Mouse (Mus musculus): ENCODE measurements around the gene Hltf. TPM values are rescaled to one million over a fixed set of nuclear protein-coding genes. Genes with fewer than 3 reads are reported as not detected.
"Not testable (repeated sequence)": the region's sequence is repeated elsewhere in the genome, so short reads cannot be mapped to it uniquely, and the experiment has no call there.

Gene Hltf
- polyA plus RNA-seq (2015; fragmentation: Nextera tagmentation; extraction: Ambion mirVana), result 14.0 and 14.4 TPM in 2 replicates

DNA sequence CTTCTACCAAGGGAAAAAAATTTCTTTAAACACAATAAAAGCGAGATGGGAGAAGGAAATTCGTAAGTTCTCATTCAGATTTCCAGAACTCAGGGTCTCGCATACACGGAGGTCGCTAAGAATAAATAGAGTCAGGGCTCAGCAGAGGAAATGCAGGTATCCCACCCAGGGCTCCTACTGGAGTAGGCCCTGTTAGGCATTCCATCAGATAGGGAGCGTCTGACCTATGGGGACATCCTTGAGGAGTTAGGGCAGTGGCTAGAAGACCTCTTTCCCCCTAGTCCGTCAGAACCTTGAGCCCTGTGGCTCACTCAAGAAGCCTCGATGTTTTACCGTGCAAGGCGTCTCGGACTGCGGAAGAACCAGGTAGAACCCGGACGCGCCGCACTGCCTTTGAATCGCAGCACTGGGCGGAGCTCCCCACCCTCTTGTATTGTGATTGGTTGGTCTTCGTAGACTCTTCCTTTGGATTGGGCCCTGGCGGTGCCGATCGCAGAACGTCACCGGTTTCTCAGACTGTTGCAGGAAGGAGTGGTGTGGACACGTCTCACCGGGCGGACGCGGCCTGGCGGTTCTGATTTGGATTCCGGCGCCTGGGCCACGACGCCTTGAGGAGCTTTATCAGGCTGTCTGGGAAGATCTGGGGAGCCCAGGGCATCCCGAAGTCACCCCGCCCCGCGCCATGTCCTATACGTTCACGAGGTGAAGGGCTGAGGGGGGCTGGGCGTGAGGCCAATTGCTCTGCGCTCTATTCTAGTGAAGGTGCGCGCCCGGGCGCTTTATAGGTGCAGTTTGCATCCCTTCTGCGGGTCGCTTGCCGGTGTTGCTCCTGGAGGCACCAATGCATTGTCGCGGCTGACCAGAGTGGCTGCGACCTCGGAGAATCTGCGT lies at the start of gene Hltf:
Gene Hltf (plus strand): TSS at position 506 of the 891 bp plus-strand sequence.
- peak; percentile 100 for ATAC-seq (replicated peaks; ENCODE audit: insufficient number of reproducible peaks, insufficient read depth, low FRiP score, low read depth)
- H3K27me3 ChIP-seq, result no peaks in the 10 kb centered on the region
- WGBS, result under 1% methylated on average over 54 of the region's 54 CpGs

DNA sequence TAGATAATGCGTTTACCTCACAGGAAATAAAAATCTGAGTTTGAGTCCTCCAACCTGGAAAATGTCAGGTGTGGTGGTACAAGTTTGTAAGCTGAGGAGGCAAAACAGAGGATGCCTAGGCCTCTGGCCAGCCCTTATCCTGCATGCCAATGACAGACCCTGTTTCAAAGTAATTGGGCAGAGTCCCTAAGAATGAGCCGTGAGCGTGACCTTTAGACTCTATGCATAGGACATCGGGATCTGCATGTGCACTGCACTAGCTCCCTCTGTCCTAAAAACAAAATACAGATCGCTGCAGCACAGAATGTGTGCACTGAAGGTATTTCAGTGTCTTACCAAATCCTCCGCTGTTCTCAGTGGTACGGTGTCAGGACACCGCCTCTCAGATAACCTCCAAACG lies 47.1 kb upstream of the Hltf start:
- Histone ChIP-seq H3K36me3 (peaks cover 14% of the 10 kb centered on the region), H3K4me1 (replicated peaks) (no peaks in the 10 kb centered on the region), H3K9ac (no peak overlapping the region), H3K27me3 (no peaks in the 10 kb centered on the region), H3K27ac (no peak overlapping the region), H3K9me3 (replicated peaks) (no peaks in the 10 kb centered on the region), H3K4me3 (no peak overlapping the region), H3K4me2 (no peak overlapping the region)
- ATAC-seq (replicated peaks; ENCODE audit: insufficient number of reproducible peaks, insufficient read depth, low FRiP score, low read depth), result no peak
- 82% methylated on average over 9 of the region's 9 CpGs for WGBS

More for the DNA sequence above, at the start of gene Hltf:
- Histone ChIP-seq H3K4me1 (replicated peaks) (peaks cover 7% of the 10 kb centered on the region), H3K27ac (peak within 1 kb of the TSS; percentile 59), H3K4me2 (peak within 1 kb of the TSS; percentile 72), H3K36me3 (peaks cover 5% of the 10 kb centered on the region), H3K9ac (peak within 1 kb of the TSS; percentile 67), H3K4me3 (peak within 1 kb of the TSS; percentile 82), H3K9me3 (replicated peaks) (no peaks in the 10 kb centered on the region)

GRCm38 (mm10) chr3:20010905-20011304 lies 46.7 kb upstream of the Hltf start:
- not testable (repeated sequence) for H3K9me3 ChIP-seq (replicated peaks); H3K9ac ChIP-seq; H3K27me3 ChIP-seq; H3K4me3 ChIP-seq; H3K27ac ChIP-seq; H3K4me2 ChIP-seq; H3K4me1 ChIP-seq (replicated peaks); ATAC-seq (replicated peaks; ENCODE audit: insufficient number of reproducible peaks, insufficient read depth, low FRiP score, low read depth)
- 76% methylated on average over 7 of the region's 7 CpGs for WGBS
- H3K36me3 ChIP-seq, result peaks cover 18% of the 10 kb centered on the region

GRCm38 (mm10) chr3:20014454-20014853 lies 43.2 kb upstream of the Hltf start:
- Histone ChIP-seq H3K27me3 (no peaks in the 10 kb centered on the region), H3K36me3 (peaks cover 26% of the 10 kb centered on the region), H3K4me3 (no peak overlapping the region), H3K9ac (no peak overlapping the region), H3K4me1 (replicated peaks) (no peaks in the 10 kb centered on the region), H3K9me3 (replicated peaks) (no peaks in the 10 kb centered on the region), H3K27ac (no peak overlapping the region), H3K4me2 (no peak overlapping the region)
- ATAC-seq (replicated peaks; ENCODE audit: insufficient number of reproducible peaks, insufficient read depth, low FRiP score, low read depth), result no peak; the same call in 1 of the 2 replicates
- 95% methylated on average over 2 of the region's 2 CpGs for WGBS

DNA sequence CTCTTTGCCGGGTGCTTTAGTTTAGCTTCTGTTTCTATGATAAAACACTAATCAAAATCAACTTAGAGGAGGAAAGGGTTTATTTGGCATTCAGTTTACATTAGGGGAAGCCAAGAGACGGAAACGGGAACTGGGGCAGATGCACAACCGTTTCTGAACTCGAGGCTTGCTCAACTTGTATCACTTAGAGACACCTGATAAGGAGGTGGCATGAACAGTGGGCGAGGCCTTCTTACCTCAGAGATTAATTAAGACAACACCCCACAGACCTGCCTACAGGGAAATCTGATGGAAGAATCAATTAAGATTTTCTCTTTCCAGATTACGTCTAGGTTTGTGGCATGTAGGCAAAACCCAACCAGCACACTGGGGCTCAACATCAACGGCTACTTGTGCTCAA lies 39.5 kb upstream of the Hltf start:
- Histone ChIP-seq H3K9ac (no peak overlapping the region), H3K4me1 (replicated peaks) (no peaks in the 10 kb centered on the region), H3K4me2 (no peak overlapping the region), H3K36me3 (peaks cover 46% of the 10 kb centered on the region), H3K27me3 (no peaks in the 10 kb centered on the region), H3K9me3 (replicated peaks) (no peaks in the 10 kb centered on the region), H3K4me3 (no peak overlapping the region), H3K27ac (no peak overlapping the region)
- WGBS, result 70% methylated on average over 8 of the region's 8 CpGs
- no peak for ATAC-seq (replicated peaks; ENCODE audit: insufficient number of reproducible peaks, insufficient read depth, low FRiP score, low read depth)

DNA sequence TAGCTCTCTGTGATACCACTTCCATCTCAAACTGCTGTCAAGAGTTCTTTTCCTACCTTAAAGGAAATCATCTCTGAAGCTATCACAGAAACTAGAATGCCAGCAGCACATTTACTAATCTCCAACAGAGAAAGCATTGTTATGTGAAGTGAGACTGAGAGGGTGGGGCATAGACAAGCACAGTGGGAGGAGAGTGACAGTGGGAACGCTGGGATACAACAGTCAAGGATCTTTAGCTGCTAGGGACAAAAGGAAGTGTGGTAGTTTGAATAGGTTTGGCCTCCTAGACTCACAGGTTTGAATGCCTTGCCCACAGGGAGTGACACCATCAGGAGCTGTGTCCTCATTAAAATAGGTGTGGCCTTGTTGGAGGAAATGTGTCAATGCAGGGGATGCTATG lies 33.8 kb upstream of the Hltf start:
- no peaks in the 10 kb centered on the region for H3K9me3 ChIP-seq (replicated peaks)
- H3K9ac ChIP-seq, result no peak overlapping the region
- ATAC-seq (replicated peaks; ENCODE audit: insufficient number of reproducible peaks, insufficient read depth, low FRiP score, low read depth), result no peak
- no peaks in the 10 kb centered on the region for H3K27me3 ChIP-seq
- H3K27ac ChIP-seq, result no peak overlapping the region
- WGBS, result 68% methylated on average over 1 of the region's 1 CpGs
- H3K4me3 ChIP-seq, result no peak overlapping the region
- no peak overlapping the region for H3K4me2 ChIP-seq
- H3K36me3 ChIP-seq, result peaks cover 58% of the 10 kb centered on the region
- H3K4me1 ChIP-seq (replicated peaks), result no peaks in the 10 kb centered on the region

GRCm38 (mm10) chr3:20026481-20026880 lies 31.1 kb upstream of the Hltf start:
- Histone ChIP-seq H3K9ac (no peak overlapping the region), H3K36me3 (peaks cover 46% of the 10 kb centered on the region), H3K4me2 (no peak overlapping the region), H3K9me3 (replicated peaks) (no peaks in the 10 kb centered on the region), H3K4me1 (replicated peaks) (no peaks in the 10 kb centered on the region), H3K4me3 (no peak overlapping the region), H3K27ac (no peak overlapping the region), H3K27me3 (no peaks in the 10 kb centered on the region)
- no peak for ATAC-seq (replicated peaks; ENCODE audit: insufficient number of reproducible peaks, insufficient read depth, low FRiP score, low read depth)

DNA sequence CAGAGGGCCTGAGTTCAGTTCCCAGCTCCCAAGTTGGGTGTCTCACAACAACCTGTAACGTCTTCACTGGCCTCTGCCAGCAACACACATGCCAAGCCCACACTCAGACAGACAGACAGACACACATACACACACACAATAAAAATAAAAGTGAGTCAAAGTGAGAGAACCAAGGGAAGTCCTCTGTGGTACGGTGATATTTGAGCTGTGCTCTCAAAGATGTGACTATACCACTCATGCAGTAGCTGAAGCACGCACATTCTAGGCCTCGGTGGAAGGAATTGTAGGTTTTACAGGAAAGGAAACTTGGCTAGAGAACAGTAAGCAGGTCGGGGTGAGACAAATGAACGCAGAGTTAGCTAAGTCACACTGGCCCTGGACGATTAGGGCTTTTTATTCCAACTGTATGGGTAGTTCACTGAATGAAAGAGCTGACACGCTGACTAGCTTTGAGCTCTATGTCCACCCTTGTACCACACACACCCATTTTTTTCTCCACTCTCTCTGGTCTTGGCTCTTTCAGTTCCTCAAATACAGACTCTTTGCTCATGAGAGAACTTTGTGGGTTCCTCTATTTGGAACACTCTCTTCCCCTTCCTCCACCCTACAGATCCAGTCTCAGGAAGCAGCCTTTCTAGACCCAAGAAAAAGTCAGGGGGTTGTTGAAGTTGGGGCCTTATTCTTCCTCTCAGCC lies 30.5 kb upstream of the Hltf start:
- Histone ChIP-seq H3K4me3 (no peak overlapping the region), H3K27ac (no peak overlapping the region), H3K4me2 (no peak overlapping the region), H3K27me3 (no peaks in the 10 kb centered on the region), H3K4me1 (replicated peaks) (no peaks in the 10 kb centered on the region), H3K9me3 (replicated peaks) (no peaks in the 10 kb centered on the region), H3K36me3 (peaks cover 44% of the 10 kb centered on the region), H3K9ac (no peak overlapping the region)
- ATAC-seq (replicated peaks; ENCODE audit: insufficient number of reproducible peaks, insufficient read depth, low FRiP score, low read depth), result no peak
- 86% methylated on average over 8 of the region's 8 CpGs for WGBS

GRCm38 (mm10) chr3:20027788-20028187 lies 29.8 kb upstream of the Hltf start:
- peaks cover 39% of the 10 kb centered on the region for H3K36me3 ChIP-seq
- 92% methylated on average over 5 of the region's 5 CpGs for WGBS

DNA sequence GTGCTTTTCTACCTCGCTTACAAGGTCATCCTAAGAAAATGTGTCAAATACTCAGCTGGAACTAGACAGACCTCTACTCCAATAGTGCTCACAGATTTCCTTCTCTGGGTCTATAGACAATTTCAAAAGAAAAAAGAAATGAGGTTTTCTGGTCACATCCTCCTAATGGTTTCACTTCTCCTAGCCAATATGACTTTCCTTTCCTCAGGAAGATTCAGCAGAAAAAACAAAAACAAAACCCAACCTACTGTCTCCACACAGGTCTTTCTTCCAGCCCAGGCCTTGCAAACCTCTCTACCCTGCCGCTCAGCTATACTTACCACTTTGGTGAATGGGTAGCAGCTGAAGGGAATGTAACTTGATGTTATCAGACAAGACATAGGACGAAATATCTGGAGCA lies 29.0 kb upstream of the Hltf start:
- no peaks in the 10 kb centered on the region for H3K9me3 ChIP-seq (replicated peaks)
- ATAC-seq (replicated peaks; ENCODE audit: insufficient number of reproducible peaks, insufficient read depth, low FRiP score, low read depth), result no peak
- peaks cover 31% of the 10 kb centered on the region for H3K36me3 ChIP-seq
- no peak overlapping the region for H3K4me3 ChIP-seq
- H3K27ac ChIP-seq, result no peak overlapping the region
- no peaks in the 10 kb centered on the region for H3K27me3 ChIP-seq
- no peak overlapping the region for H3K9ac ChIP-seq
- H3K4me1 ChIP-seq (replicated peaks), result peaks cover 2% of the 10 kb centered on the region
- no peak overlapping the region for H3K4me2 ChIP-seq
- 93% methylated on average over 3 of the region's 3 CpGs for WGBS

More at GRCm38 (mm10) chr3:20027788-20028187, 29.8 kb upstream of the Hltf start:
- Histone ChIP-seq H3K9ac (no peak overlapping the region), H3K4me2 (no peak overlapping the region), H3K4me1 (replicated peaks) (no peaks in the 10 kb centered on the region), H3K9me3 (replicated peaks) (no peaks in the 10 kb centered on the region), H3K4me3 (no peak overlapping the region), H3K27me3 (no peaks in the 10 kb centered on the region), H3K27ac (no peak overlapping the region)
- ATAC-seq (replicated peaks; ENCODE audit: insufficient number of reproducible peaks, insufficient read depth, low FRiP score, low read depth), result no peak

DNA sequence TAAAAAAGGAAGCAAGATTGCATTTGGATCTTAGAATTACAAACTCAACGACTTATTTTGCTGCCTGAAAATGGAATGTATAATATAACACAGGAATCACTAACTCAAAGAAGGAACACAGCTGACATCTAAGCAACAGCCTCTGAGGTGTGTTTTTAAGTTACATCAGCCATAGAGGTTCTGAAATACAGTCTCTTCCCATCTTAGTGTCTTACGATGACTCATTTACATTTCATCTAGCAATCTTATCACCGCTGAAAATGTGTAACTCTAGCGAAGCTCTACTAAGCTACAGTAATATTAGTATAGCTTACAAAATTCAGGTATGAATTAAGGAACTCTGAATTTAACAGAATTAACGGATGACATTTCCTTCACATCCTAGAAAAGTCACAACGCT lies 26.8 kb upstream of the Hltf start:
- H3K4me2 ChIP-seq, result no peak overlapping the region
- H3K36me3 ChIP-seq, result peaks cover 13% of the 10 kb centered on the region
- no peaks in the 10 kb centered on the region for H3K9me3 ChIP-seq (replicated peaks)
- no peak overlapping the region for H3K27ac ChIP-seq
- no peaks in the 10 kb centered on the region for H3K27me3 ChIP-seq
- no peak overlapping the region for H3K9ac ChIP-seq
- WGBS, result 85% methylated on average over 6 of the region's 6 CpGs
- ATAC-seq (replicated peaks; ENCODE audit: insufficient number of reproducible peaks, insufficient read depth, low FRiP score, low read depth), result no peak
- H3K4me3 ChIP-seq, result no peak overlapping the region
- H3K4me1 ChIP-seq (replicated peaks), result peaks cover 13% of the 10 kb centered on the region
